Mouse (Mus musculus) cerebellum, adult 2 months (tissue): ENCODE measurements at regions not wholly inside any gene's neighbourhood (a gene's known extent, or its start where the extent isn't known, plus 50 kb on each side); places are given as distances from the start of the nearest gene placed in this dataset.

ENCODE experiments used
- DNase-seq, 2 experiments: peaks; one replicate each; pipeline ENCODE4 v3.0.0; 2021
- H3K27ac ChIP-seq: fragments of 200-500 bp; 2 replicates; pipeline ENCODE4 v1.5.1; 2012; ENCODE audit warnings: low read length, control low read depth, inconsistent platforms; ENCODE audit not compliant: insufficient read depth
- H3K27me3 ChIP-seq: fragments of 200-500 bp; 2 replicates; pipeline ENCODE4 v1.6.1; 2012; ENCODE audit warnings: inconsistent platforms, mild to moderate bottlenecking, low read length, moderate library complexity; ENCODE audit not compliant: control insufficient read depth, insufficient read depth
- H3K4me1 ChIP-seq: fragments of 200-500 bp; 2 replicates; pipeline ENCODE4 v1.6.1; 2011; ENCODE audit warnings: low read length; ENCODE audit not compliant: control insufficient read depth, insufficient read depth
- H3K4me3 ChIP-seq: fragments of 200-500 bp; replicated peaks from 2 replicates; pipeline ENCODE3; 2011; ENCODE audit warnings: mild to moderate bottlenecking, low read depth, low read length, control low read depth; ENCODE audit not compliant: insufficient read depth
- CTCF ChIP-seq: fragments of 200-500 bp; IDR thresholded peaks from 2 replicates; pipeline ENCODE4 v1.5.1; 2011; ENCODE audit warnings: low read depth, mild to moderate bottlenecking, control low read depth, low read length, moderate library complexity, borderline replicate concordance; ENCODE audit not compliant: insufficient read depth
- POLR2A ChIP-seq: fragments of 200-500 bp; IDR thresholded peaks from 2 replicates; pipeline ENCODE4 v1.6.1; 2011; ENCODE audit warnings: low read length, control low read depth, borderline replicate concordance; ENCODE audit not compliant: insufficient read depth
- WGBS: fragments of 180-500 bp; shearing (Covaris S2); methylation state at CpG from one replicate; pipeline ENCODE4 v1.1.7; 2018; 5-methylcytosine and 5-hydroxymethylcytosine counted together

- WGBS, result 66% methylated on average over 8 of the region's 8 CpGs
- no peak for DNase-seq
- H3K4me3 ChIP-seq, result no peak overlapping the region
- no peak for TF ChIP-seq POLR2A
- no peak for TF ChIP-seq CTCF
- H3K4me1 ChIP-seq, result no peaks in the 10 kb centered on the region
- no peak overlapping the region for H3K27ac ChIP-seq
- H3K27me3 ChIP-seq, result no peaks in the 10 kb centered on the region; the same call in 1 of the 2 replicates
These were observed 217.9 kb downstream of the Gm12728 start for GRCm38 (mm10) chr4:106007334-106008190.

DNA sequence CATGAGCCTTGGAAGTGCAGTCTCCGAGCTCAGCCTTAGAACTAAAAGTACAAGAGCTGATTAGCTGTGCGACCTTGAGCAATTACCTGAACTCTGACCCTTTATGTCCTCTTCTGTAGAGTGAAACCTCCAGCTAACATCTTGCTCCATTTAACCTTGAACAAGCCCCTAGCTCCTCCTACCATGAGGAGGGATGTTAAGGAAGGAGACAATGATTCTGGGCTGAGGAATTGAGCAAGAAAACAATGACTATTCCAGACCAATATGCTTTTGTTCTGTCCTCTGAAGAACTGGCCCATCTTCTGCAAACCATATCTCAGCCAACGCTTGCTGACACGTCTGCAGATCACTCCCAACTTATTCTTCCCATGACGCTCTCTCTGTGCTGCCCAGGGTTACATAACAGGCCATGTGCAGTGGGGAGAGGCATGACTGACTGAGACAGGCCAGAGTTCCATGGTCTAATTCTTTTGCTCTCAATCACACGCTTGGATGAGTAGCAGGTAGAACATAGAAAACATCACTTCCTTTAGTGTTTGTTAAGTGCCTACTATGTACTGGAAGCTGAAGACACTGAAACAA is 227.5 kb downstream of the Gm12728 start:
- DNase-seq, result no peak
- 86% methylated on average over 6 of the region's 6 CpGs for WGBS
- TF ChIP-seq CTCF (no peak), POLR2A (no peak)
- Histone ChIP-seq H3K27ac (no peak overlapping the region), H3K4me1 (no peaks in the 10 kb centered on the region), H3K4me3 (no peak overlapping the region), H3K27me3 (no peaks in the 10 kb centered on the region)

DNA sequence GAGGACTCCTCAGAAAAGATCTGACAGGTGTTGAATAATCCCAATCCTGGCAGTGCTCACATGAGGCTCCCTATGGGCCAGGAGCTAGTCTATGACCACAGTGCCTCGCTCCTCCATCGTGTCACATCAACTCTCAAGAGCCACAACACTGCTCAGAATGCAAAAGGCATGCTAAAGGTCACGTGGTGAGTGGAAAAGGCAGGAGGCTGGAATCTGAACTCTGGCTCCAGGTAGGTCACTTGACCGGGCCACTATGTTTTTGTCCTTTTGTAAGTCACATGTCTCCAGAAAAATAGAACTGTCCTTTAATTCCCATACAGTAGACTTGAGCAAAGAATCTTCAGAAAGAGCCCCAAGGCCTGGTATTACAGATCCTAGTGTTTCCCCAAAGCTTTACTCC is 229.3 kb downstream of the Gm12728 start:
- 66% methylated on average over 4 of the region's 4 CpGs for WGBS
- no peak for TF ChIP-seq CTCF
- no peak for TF ChIP-seq POLR2A
- Histone ChIP-seq H3K27me3 (no peaks in the 10 kb centered on the region), H3K4me3 (no peak overlapping the region), H3K4me1 (no peaks in the 10 kb centered on the region), H3K27ac (no peak overlapping the region)
- no peak for DNase-seq

DNA sequence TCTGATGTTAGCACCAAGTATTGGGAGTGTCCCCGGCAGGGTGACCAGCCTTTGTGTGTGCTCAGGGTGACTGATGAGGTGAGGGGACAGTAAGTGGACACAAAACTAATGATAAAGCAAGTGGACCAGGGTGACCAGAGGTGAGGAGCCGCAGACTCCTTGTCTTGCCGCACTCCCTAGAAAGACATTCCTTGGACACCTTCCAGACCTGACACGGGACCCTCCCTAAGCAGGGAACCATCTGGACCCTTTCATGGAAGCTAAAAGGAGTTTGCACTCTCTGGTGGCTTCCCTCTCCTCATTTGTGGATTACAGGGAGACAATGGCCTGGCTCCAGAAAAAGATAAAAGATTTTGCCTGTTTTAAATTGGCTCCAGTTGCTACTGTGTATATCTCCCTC is 230.7 kb downstream of the Gm12728 start:
- 48% methylated on average over 4 of the region's 4 CpGs for WGBS

DNA sequence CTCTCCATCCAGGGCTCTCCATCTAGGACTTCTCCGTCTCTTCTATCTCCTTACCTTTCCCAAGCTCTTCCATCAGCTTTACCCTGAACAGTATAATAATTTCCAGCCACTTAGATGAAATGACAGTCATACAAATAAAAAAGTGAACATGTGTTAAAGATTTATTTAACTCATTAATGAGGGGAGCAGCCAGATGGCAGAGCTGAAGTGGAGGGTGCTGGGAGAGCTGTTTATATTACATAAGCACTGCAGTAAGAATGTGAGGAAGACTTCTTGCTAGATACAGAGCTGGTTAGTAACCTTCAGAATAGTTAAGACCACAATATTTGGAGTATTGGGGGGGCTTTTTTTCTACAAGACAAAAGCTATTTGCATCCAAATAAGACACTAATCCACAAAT is 234.9 kb downstream of the Gm12728 start:
- no peak overlapping the region for H3K27ac ChIP-seq
- no peak for DNase-seq
- WGBS, result 94% methylated on average over 1 of the region's 1 CpGs

More for the DNA sequence above, 230.7 kb downstream of the Gm12728 start:
- Histone ChIP-seq H3K4me1 (no peaks in the 10 kb centered on the region), H3K27ac (no peak overlapping the region), H3K27me3 (no peaks in the 10 kb centered on the region), H3K4me3 (no peak overlapping the region)
- no peak for DNase-seq
- no peak for TF ChIP-seq POLR2A
- TF ChIP-seq CTCF, result no peak

DNA sequence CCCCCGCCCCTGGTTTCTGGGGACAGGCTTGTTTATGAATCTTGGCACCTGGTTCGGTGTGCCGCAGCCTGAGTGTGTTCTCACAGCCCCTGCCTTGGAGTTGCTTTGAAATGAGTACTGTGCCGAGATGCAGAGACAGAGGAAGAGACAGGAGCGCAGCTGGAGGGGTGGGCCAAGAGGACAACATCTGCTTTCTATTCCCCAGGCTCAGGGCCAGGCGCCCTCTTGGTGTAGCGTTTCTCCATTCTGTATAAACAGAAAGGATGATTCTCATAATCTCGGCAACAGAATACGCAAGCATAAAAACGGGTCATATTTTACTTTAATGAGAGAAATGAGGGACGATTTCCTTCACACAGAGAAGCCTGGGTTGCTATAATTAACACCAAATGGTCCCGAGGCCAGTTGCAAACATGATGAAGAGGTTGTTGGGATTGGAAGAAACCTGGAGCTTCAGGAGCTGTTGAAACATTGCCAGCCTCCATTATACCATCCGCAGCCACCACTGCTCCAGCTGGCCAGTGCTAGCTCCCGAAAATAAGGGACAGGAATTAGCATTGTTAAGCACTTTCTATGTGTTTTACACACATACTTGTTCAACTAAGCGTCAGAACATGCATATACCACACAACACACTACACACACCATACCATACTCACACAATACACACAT is 236.4 kb downstream of the Gm12728 start:
- WGBS, result 54% methylated on average over 15 of the region's 15 CpGs
- TF ChIP-seq CTCF, result no peak
- no peak for TF ChIP-seq POLR2A
- no peak overlapping the region for H3K4me3 ChIP-seq
- peak in 1 of 2 experiments; percentile 1 for DNase-seq
- H3K27ac ChIP-seq, result no peak overlapping the region
- H3K27me3 ChIP-seq, result no peaks in the 10 kb centered on the region; the same call in 1 of the 2 replicates
- H3K4me1 ChIP-seq, result no peaks in the 10 kb centered on the region

More for the DNA sequence above, 234.9 kb downstream of the Gm12728 start:
- TF ChIP-seq POLR2A, result no peak
- H3K4me3 ChIP-seq, result no peak overlapping the region
- H3K27me3 ChIP-seq, result no peaks in the 10 kb centered on the region; the same call in 1 of the 2 replicates
- no peaks in the 10 kb centered on the region for H3K4me1 ChIP-seq

DNA sequence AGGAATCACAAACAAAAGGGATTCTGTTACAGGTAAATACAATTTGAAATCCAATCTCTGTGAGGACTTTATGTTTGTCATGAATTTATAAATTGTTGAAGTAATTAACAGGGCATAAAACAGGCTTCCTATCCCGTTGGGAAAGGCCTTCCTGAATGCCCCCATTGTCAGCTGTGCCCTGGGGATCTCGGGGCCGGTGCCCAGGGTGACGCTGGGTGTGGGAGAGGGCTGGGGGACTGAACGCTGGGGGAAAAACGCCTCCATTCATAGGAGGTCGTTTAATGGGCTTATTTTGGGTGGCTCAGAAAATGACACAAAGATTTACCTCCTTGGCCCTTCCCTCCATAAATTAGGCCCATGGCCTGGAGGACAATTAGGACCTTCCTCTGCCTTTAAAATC is 250.7 kb downstream of the Gm12728 start:
- TF ChIP-seq CTCF (no peak), POLR2A (no peak)
- WGBS, result 52% methylated on average over 7 of the region's 7 CpGs
- Histone ChIP-seq H3K4me3 (no peak overlapping the region), H3K4me1 (no peaks in the 10 kb centered on the region), H3K27me3 (no peaks in the 10 kb centered on the region), H3K27ac (no peak overlapping the region)
- DNase-seq, result no peak
